Mouse (Mus musculus) gastrocnemius, adult 8-10 months (tissue): Measurements from ENCODE around the gene Sec31a. TPM values are rescaled to one million over a fixed set of nuclear protein-coding genes. Genes with fewer than 3 reads are reported as not detected.

Experiments
- total RNA-seq, 4 experiments: library from RNA; stranded (reverse); gene quantifications; 2 replicates each; pipeline ENCODE4 v1.2.4; 2022

Gene Sec31a
- total RNA-seq, 4 experiments from 2014 or later: 52.4 to 65.0 (median 56.3) TPM

Other genes starting within 250 kb of the Sec31a start
- 1 to 10 TPM; 4.9 to 8.1 (median 5.5) TPM for gene Lin54, start 84.4 kb upstream of the Sec31a start, total RNA-seq
- gene Cops4, start 102.1 kb upstream of the Sec31a start, total RNA-seq: 100 to 1,000 TPM; 110 to 118 (median 113) TPM
- gene Plac8, start 156.0 kb upstream of the Sec31a start, total RNA-seq: under 1 TPM in 3 of 4 experiments, not detected in 1; 0.36 to 0.46 (median 0.40) TPM